23 mouse cellular contexts compared by ENCODE assay signal in genomic region chr10:110960841-110961240, GRCm38 (mm10).
"Had no signal": no experiment of that assay in that cellular context is flagged by ENCODE, and none has a peak within 500 bp of the region (broad histone marks: within the 10 kb centered on the region; RNA-seq: fewer than 3 reads in every experiment).

No protein-coding gene starts in this region.

- H3K4me1 ChIP-seq: heart, embryonic 15.5 days; hindbrain, embryonic 13.5 days; hindbrain, embryonic 15.5 days; limb, embryonic 13.5 days; limb, embryonic 15.5 days; liver, embryonic 12.5 days had no signal

- H3K9me3 ChIP-seq: heart, embryonic 10.5 days; heart, embryonic 13.5 days; heart, embryonic 15.5 days; hindbrain, embryonic 13.5 days; hindbrain, embryonic 15.5 days; limb, embryonic 13.5 days; limb, embryonic 15.5 days; liver, embryonic 12.5 days had no signal

- H3K27me3 ChIP-seq: heart, embryonic 13.5 days; heart, embryonic 15.5 days; hindbrain, embryonic 13.5 days; hindbrain, embryonic 15.5 days; limb, embryonic 13.5 days; limb, embryonic 15.5 days; liver, embryonic 12.5 days had no signal

- H3K4me3 ChIP-seq: heart, embryonic 10.5 days; heart, embryonic 13.5 days; heart, embryonic 15.5 days; hindbrain, embryonic 13.5 days; hindbrain, embryonic 15.5 days; limb, embryonic 13.5 days; limb, embryonic 15.5 days; liver, embryonic 12.5 days had no signal

- DNase-seq: gastrocnemius, postnatal 14 days; gastrocnemius, postnatal 36 days; heart, adult 18-20 months; heart, postnatal 14 days; heart, postnatal 36 days; kidney, adult 18-20 months; kidney, postnatal 14 days; kidney, postnatal 36 days; layer of hippocampus, adult 9-11 months; layer of hippocampus, postnatal 36 days; left cerebral cortex, postnatal 4 days had no signal

- ATAC-seq: hindbrain, postnatal 0 days; intestine, embryonic 16.5 days; liver, embryonic 12.5 days had no signal

- H3K9ac ChIP-seq: heart, embryonic 13.5 days; heart, embryonic 15.5 days; hindbrain, embryonic 13.5 days; hindbrain, embryonic 15.5 days; limb, embryonic 13.5 days; limb, embryonic 15.5 days; liver, embryonic 12.5 days; liver, embryonic 14.5 days had no signal

- H3K4me2 ChIP-seq: heart, embryonic 13.5 days; heart, embryonic 15.5 days; hindbrain, embryonic 13.5 days; hindbrain, embryonic 15.5 days; limb, embryonic 13.5 days; limb, embryonic 15.5 days; liver, embryonic 12.5 days had no signal

- H3K27ac ChIP-seq: heart, embryonic 10.5 days; heart, embryonic 13.5 days; heart, embryonic 15.5 days; hindbrain, embryonic 13.5 days; hindbrain, embryonic 15.5 days; hindbrain, postnatal 0 days; kidney, postnatal 0 days; limb, embryonic 13.5 days; limb, embryonic 15.5 days; liver, embryonic 12.5 days; liver, embryonic 14.5 days had no signal
